Mouse (Mus musculus) intestine, postnatal 0 days (tissue): Measurements from ENCODE around the gene Rfx2. TPM values are rescaled to one million over a fixed set of nuclear protein-coding genes. Genes with fewer than 3 reads are reported as not detected.

Source experiments
- ATAC-seq: fragments of 200-750 bp; cut with Nextera tagmentation; 2 replicates; pipeline ENCODE4 v1.8.0; 2017; ENCODE audit warnings: mild to moderate bottlenecking, moderate TSS enrichment, moderate library complexity
- H3K27ac ChIP-seq: fragments of 300-500 bp; sonication (generic); 2 replicates; pipeline ENCODE4 v1.5.1; 2014; ENCODE audit warnings: mild to moderate bottlenecking, low read depth, low read length, moderate library complexity
- H3K27me3 ChIP-seq: fragments of 300-500 bp; sonication (generic); replicated peaks from 2 replicates; pipeline ENCODE4 v1.6.1; 2014; ENCODE audit warnings: low read length, mixed read lengths; ENCODE audit not compliant: control insufficient read depth, insufficient read depth
- H3K36me3 ChIP-seq: fragments of 300-500 bp; sonication (generic); 2 replicates; pipeline ENCODE4 v1.6.1; 2014; ENCODE audit warnings: mild to moderate bottlenecking, moderate library complexity; ENCODE audit not compliant: control insufficient read depth, insufficient read depth
- H3K4me1 ChIP-seq: fragments of 300-500 bp; sonication (generic); replicated peaks from 2 replicates; pipeline ENCODE4 v1.6.1; 2014; ENCODE audit warnings: antibody characterized with exemption, low read length, mixed read lengths; ENCODE audit not compliant: control insufficient read depth, insufficient read depth
- H3K4me2 ChIP-seq: fragments of 300-500 bp; sonication (generic); replicated peaks from 2 replicates; pipeline ENCODE4 v1.6.1; 2014; ENCODE audit warnings: low read depth, mild to moderate bottlenecking, moderate library complexity
- H3K4me3 ChIP-seq: fragments of 300-500 bp; sonication (generic); 2 replicates; pipeline ENCODE4 v1.5.1; 2014; ENCODE audit warnings: low read depth, low read length
- H3K9ac ChIP-seq: fragments of 300-500 bp; sonication (generic); 2 replicates; pipeline ENCODE4 v1.6.1; 2014; ENCODE audit warnings: mild to moderate bottlenecking, low read depth, low read length
- H3K9me3 ChIP-seq: fragments of 300-500 bp; sonication (generic); 2 replicates; pipeline ENCODE4 v1.6.1; 2016; ENCODE audit warnings: mixed run types; ENCODE audit not compliant: control insufficient read depth
- CTCF ChIP-seq: sonication (generic); IDR thresholded peaks from 2 replicates; pipeline ENCODE4 v1.5.1; 2016; ENCODE audit warnings: low read depth, mild to moderate bottlenecking, control low read depth, antibody characterized with exemption, moderate library complexity
- WGBS: fragments of 180-500 bp; shearing (Covaris S2); extraction: QIAGEN DNeasy Blood & Tissue Kit; methylation state at CpG from one replicate; pipeline ENCODE4 v1.1.7; 2014; 5-methylcytosine and 5-hydroxymethylcytosine counted together
- polyA plus RNA-seq: library from polyadenylated mRNA; unstranded; fragments of >200 nt; fragmentation: Nextera tagmentation; extraction: Ambion mirVana; gene quantifications from 2 replicates; pipeline ENCODE4 v1.2.1, GENCODE M21; 2015

The Rfx2 gene
- polyA plus RNA-seq, 1 experiment from 2014 or later: 1.6 TPM

GRCm38 (mm10) chr17:56728117-56728516 is 102.7 kb downstream of the Rfx2 start:
- WGBS: 6% methylated on average over 12 of the region's 12 CpGs
- peak; percentile 21; the same call in 1 of the 2 replicates for ATAC-seq
- no peak overlapping the region for H3K27ac ChIP-seq

GRCm38 (mm10) chr17:56727659-56728058 is 103.2 kb downstream of the Rfx2 start:
- H3K4me2 ChIP-seq: peak overlapping the region; percentile 46
- H3K9me3 ChIP-seq: no peaks in the 10 kb centered on the region
- H3K4me3 ChIP-seq: no peak overlapping the region
- H3K4me1 ChIP-seq: peaks cover 9% of the 10 kb centered on the region
- no peak for TF ChIP-seq CTCF
- no peak overlapping the region for H3K27ac ChIP-seq
- WGBS: 8% methylated on average over 12 of the region's 12 CpGs
- ATAC-seq: peak; percentile 24; the same call in 1 of the 2 replicates
- H3K9ac ChIP-seq: 0 out of 2 replicates have a peak overlapping the region, but pooled peaks have one; percentile 3
- H3K36me3 ChIP-seq: peaks cover 13% of the 10 kb centered on the region
- H3K27me3 ChIP-seq: no peaks in the 10 kb centered on the region

More at GRCm38 (mm10) chr17:56728117-56728516, 102.7 kb downstream of the Rfx2 start:
- peak overlapping the region; percentile 46 for H3K4me2 ChIP-seq
- H3K4me1 ChIP-seq: peaks cover 9% of the 10 kb centered on the region
- H3K36me3 ChIP-seq: peaks cover 8% of the 10 kb centered on the region
- H3K4me3 ChIP-seq: no peak overlapping the region
- no peaks in the 10 kb centered on the region for H3K27me3 ChIP-seq
- H3K9ac ChIP-seq: 0 out of 2 replicates have a peak overlapping the region, but pooled peaks have one; percentile 3
- no peaks in the 10 kb centered on the region for H3K9me3 ChIP-seq
- no peak; the same call in 1 of the 2 replicates for TF ChIP-seq CTCF

- no peak overlapping the region for H3K4me3 ChIP-seq
- no peak overlapping the region for H3K27ac ChIP-seq
- H3K4me1 ChIP-seq: peaks cover 9% of the 10 kb centered on the region
- H3K36me3 ChIP-seq: peaks cover 18% of the 10 kb centered on the region
- 0 out of 2 replicates have a peak, but pooled peaks have one; percentile 20 for ATAC-seq
- H3K9ac ChIP-seq: 0 out of 2 replicates have a peak overlapping the region, but pooled peaks have one; percentile 3
- no peaks in the 10 kb centered on the region for H3K9me3 ChIP-seq
- H3K27me3 ChIP-seq: no peaks in the 10 kb centered on the region
- peak overlapping the region; percentile 46; the same call in 1 of the 2 replicates for H3K4me2 ChIP-seq
- no peak for TF ChIP-seq CTCF
- 12% methylated on average over 7 of the region's 7 CpGs for WGBS
Measured at GRCm38 (mm10) chr17:56727029-56727649, 103.7 kb downstream of the Rfx2 start.

Other genes with a start within 250 kb of the Rfx2 start
- 22.3 and 31.3 TPM in 2 replicates for gene Safb2, start 246.4 kb downstream of the Rfx2 start, polyA plus RNA-seq
- 40.0 and 44.9 TPM in 2 replicates for gene Safb, start 246.2 kb downstream of the Rfx2 start, polyA plus RNA-seq
- gene 2410015M20Rik, start 221.2 kb downstream of the Rfx2 start, polyA plus RNA-seq: 358 and 361 TPM in 2 replicates
- 1,422 and 1,459 TPM in 2 replicates for gene Rpl36, start 217.6 kb downstream of the Rfx2 start, polyA plus RNA-seq
- 23.2 and 25.5 TPM in 2 replicates for gene Lonp1, start 204.1 kb downstream of the Rfx2 start, polyA plus RNA-seq
- 0.65 and 0.68 TPM in 2 replicates for gene Catsperd, start 202.9 kb downstream of the Rfx2 start, polyA plus RNA-seq
- gene Ranbp3, start 157.7 kb downstream of the Rfx2 start, polyA plus RNA-seq: 28.8 and 32.0 TPM in 2 replicates
- 660 and 718 TPM in 2 replicates for gene Ndufa11, start 113.2 kb downstream of the Rfx2 start, polyA plus RNA-seq
- gene Vmac, start 113.0 kb downstream of the Rfx2 start, polyA plus RNA-seq: 9.6 and 13.4 TPM in 2 replicates
- 20.6 and 21.0 TPM in 2 replicates for gene Nrtn, start 73.5 kb downstream of the Rfx2 start, polyA plus RNA-seq
- gene Dus3l, start 66.3 kb downstream of the Rfx2 start, polyA plus RNA-seq: 16.1 and 16.6 TPM in 2 replicates
- gene Prr22, start 60.8 kb downstream of the Rfx2 start, polyA plus RNA-seq: 0.25 and 0.51 TPM in 2 replicates
- not detected in 2 replicates for gene Acsbg2, start 43.4 kb upstream of the Rfx2 start, polyA plus RNA-seq
- 0.23 and 0.30 TPM in 2 replicates for gene 1700061G19Rik, start 44.5 kb upstream of the Rfx2 start, polyA plus RNA-seq
- 10.5 and 11.9 TPM in 2 replicates for gene Mllt1, start 104.4 kb upstream of the Rfx2 start, polyA plus RNA-seq
- 0.44 and 0.65 TPM in 2 replicates for gene Acer1, start 151.1 kb upstream of the Rfx2 start, polyA plus RNA-seq
- 77.5 and 78.0 TPM in 2 replicates for gene Clpp, start 159.3 kb upstream of the Rfx2 start, polyA plus RNA-seq
- 25.7 and 28.7 TPM in 2 replicates for gene Alkbh7, start 166.3 kb upstream of the Rfx2 start, polyA plus RNA-seq
- not detected in 2 replicates for gene Pspn, start 169.0 kb upstream of the Rfx2 start, polyA plus RNA-seq
- gene Gtf2f1, start 180.3 kb upstream of the Rfx2 start, polyA plus RNA-seq: 43.3 and 43.5 TPM in 2 replicates
- 0.22 and 0.25 TPM in 2 replicates for gene Gm17949, start 180.5 kb upstream of the Rfx2 start, polyA plus RNA-seq
- 18.8 and 19.9 TPM in 2 replicates for gene Khsrp, start 200.5 kb upstream of the Rfx2 start, polyA plus RNA-seq
- not detected in 2 replicates for gene Slc25a41, start 210.6 kb upstream of the Rfx2 start, polyA plus RNA-seq
- gene Crb3, start 228.1 kb upstream of the Rfx2 start, polyA plus RNA-seq: 121 and 130 TPM in 2 replicates
- gene Slc25a23, start 228.8 kb upstream of the Rfx2 start, polyA plus RNA-seq: 4.8 and 5.1 TPM in 2 replicates
- gene Dennd1c, start 247.5 kb upstream of the Rfx2 start, polyA plus RNA-seq: 5.2 and 5.3 TPM in 2 replicates